Mouse (Mus musculus): ENCODE results near the gene Baat.
"Not testable (repeated sequence)": the region's sequence is repeated elsewhere in the genome, so short reads cannot be mapped to it uniquely, and the experiment has no call there.

The Baat gene

DNA sequence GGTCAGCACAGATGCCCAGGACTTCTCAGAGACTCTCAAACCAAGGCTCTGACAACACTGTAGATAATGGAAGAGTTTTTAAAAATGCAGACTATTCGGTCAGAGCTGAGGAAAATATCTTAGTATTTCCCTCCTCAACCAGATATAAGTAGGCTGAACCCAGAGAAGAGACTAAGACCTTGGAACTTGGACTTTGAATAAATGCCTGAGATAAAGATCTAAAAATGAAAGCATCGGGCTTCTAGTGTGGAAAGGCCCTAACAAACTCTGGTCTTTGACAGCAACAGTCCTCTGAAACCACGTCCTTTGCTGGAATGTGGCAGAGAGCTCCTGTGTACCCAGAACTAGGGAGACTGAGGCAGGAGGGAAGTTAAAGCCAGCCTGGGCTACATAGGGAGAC, at the start of gene Baat:
Gene Baat, minus strand, starts transcription at position 172 of the 400 bp plus-strand sequence.
- DNase-seq (ENCODE audit: low spot score), result no peak

GRCm38 (mm10) chr4:49553380-49553779, 47.0 kb upstream of the Baat start:
- no peak for DNase-seq (ENCODE audit: low spot score)

- DNase-seq (ENCODE audit: low spot score), result no peak
Measured at GRCm38 (mm10) chr4:49549383-49549782, 43.0 kb upstream of the Baat start, which contains the start of gene Aldob. Gene Aldob (minus strand): TSS chr4:49549546.

- no peak for DNase-seq (ENCODE audit: low spot score)
Measured at GRCm38 (mm10) chr4:49547544-49548219, 41.3 kb upstream of the Baat start.

- no peak for DNase-seq (ENCODE audit: low spot score)
Measured at GRCm38 (mm10) chr4:49546873-49547543, 40.7 kb upstream of the Baat start.

GRCm38 (mm10) chr4:49546026-49546425, 39.7 kb upstream of the Baat start:
- no peak for DNase-seq (ENCODE audit: low spot score)

- DNase-seq (ENCODE audit: low spot score), result no peak
Measured at GRCm38 (mm10) chr4:49540966-49541365, 34.6 kb upstream of the Baat start.

GRCm38 (mm10) chr4:49539665-49540064, 33.3 kb upstream of the Baat start:
- no peak for DNase-seq (ENCODE audit: low spot score)

GRCm38 (mm10) chr4:49536671-49537070, 30.3 kb upstream of the Baat start:
- DNase-seq (ENCODE audit: low spot score), result no peak

DNA sequence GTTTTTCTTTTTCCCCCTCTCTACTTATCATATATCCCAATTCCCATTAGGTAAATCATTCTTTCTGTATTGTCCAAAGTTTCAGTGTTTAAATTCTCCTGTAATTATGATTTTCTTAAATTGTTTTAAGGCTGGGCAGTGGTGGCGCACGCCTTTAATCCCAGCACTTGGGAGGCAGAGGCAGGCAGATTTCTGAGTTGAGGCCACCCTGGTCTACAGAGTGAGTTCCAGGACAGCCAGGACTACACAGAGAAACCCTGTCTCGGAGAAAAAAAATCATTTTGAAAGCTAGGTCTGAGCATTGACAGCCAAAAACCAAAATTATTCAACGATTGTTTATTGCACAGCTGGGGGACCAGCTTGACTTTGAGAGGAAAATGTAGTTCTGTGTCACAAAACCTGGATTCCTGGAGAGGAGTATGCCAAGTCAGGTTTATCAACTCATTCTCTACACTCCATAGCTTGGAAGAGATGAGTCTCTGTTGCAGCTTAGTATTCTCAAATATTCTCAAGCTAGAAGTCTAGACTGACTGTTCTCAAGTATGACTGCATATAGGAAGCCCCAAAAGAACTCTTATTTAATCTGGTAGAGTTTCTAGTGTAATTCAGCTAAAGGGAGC, 29.4 kb upstream of the Baat start:
- DNase-seq (ENCODE audit: low spot score), result no peak

- no peak for DNase-seq (ENCODE audit: low spot score)
Measured at GRCm38 (mm10) chr4:49535036-49535435, 28.7 kb upstream of the Baat start.

DNA sequence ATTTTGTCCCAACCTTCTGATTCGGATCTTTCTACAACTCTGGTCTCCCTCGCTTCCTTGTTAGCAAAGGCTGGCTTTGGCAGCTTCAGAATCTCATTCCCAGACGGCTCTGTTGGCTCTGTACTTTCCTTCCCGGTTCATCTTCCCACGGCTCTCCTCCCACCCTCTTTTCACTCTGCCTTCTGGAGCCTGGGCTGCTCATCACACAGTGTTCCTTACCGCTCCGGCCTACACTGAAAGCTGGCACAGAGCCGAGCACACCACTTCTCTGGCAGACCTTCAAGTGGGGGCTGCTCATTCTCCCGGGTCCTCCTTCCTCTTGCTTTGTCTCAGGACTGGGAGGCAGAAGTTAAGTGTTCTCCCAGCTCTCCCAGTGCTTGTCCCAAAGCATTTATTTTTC, 16.2 kb upstream of the Baat start:
- DNase-seq (ENCODE audit: low spot score), result no peak

- no peak for DNase-seq (ENCODE audit: low spot score)
Measured at GRCm38 (mm10) chr4:49521346-49521745, 15.0 kb upstream of the Baat start.

DNA sequence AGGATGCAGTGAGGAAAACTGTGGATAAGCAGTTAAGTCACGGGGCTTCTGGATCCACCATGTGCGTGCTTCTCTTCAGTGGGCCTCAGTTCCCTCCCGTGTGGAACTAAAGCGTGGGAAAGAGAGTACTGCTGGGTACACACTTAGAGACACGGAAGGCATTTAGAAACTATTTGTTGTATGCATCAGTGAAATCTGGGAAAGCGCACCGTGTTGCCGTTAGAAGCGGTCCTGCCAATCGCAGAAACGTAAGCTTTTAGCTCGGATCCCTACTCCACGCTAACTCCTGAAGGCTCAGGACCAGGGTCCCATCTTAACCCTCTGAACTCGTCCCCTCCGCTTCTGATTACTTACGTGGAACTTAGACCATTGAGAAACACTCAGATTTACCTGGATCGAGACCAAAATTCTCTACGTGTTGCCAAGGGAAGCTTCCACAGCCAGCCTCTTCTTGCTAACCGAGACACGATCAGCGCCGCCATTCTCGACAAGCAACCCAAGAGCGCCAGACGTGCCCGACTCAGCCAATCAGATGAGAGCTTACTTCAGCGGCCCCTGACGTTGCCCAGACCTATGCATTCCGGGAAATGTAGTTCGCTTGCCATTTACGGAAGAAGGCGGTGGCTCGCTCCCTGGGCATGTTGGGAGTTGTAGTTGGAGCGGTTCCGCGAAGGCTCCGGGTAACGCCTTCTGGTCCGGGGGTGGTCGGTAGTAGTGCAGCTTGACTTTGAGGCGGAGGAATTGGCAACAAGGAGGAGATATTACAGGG, 14.4 kb upstream of the Baat start, which contains the start of the genes Mrpl50 and Zfp189:
Gene Mrpl50, minus strand, starts transcription at position 522 of the 769 bp plus-strand sequence.
Gene Zfp189, plus strand, starts transcription at position 605 of the 769 bp plus-strand sequence.
- peak; percentile 79 for DNase-seq (ENCODE audit: low spot score)

DNA sequence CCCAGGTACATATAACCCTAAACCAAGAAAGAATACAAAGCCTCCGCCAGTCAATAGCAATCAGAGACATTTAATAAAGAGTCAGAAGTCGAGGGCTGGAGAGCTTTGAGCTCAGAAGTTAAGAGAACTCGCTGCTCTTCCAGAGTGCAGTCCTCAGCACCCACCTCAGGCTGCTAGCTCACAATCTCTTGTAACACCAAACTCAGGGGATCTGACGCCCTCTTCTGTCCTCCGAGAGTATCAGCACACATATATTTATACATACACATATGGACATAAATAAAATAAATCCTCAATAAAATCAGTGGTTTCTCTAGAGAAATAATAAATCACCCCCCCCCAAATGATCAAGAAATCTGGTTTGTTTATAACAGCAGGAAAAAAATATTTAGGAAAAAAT, 13.1 kb upstream of the Baat start:
- no peak for DNase-seq (ENCODE audit: low spot score)

- no peak for DNase-seq (ENCODE audit: low spot score)
Measured at GRCm38 (mm10) chr4:49514441-49514840, 8.1 kb upstream of the Baat start.

- DNase-seq (ENCODE audit: low spot score), result no peak
Measured at GRCm38 (mm10) chr4:49512636-49513035, 6.3 kb upstream of the Baat start.

DNA sequence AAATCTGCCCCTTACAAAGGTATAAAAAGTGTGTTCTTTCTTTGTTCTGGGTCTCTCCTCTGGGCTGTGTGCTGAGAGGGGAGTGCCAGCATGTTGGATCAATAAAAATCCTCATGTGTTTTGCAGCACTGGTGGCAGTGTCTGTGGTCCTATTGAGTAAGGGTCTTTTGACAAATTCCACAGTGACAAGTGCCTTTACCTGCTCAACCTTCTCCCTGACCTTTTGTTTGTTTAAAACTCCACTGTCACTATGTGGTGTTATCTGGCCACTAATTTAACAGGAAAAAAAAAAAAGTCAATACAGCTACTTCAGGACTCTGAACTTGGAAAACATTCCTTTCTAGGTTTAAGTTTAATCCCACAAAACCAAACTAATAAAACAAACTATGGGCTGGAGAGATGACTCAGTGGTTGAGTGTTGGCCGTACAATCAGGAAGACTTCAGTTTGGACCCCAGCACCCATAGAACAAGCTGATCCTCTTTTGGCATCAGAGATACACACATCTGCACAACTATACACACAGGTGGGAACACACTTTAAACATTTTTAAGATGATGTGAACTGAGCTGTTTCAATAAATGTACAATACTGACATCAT, 4.0 kb upstream of the Baat start:
- DNase-seq (ENCODE audit: low spot score), result not testable (repeated sequence)

DNA sequence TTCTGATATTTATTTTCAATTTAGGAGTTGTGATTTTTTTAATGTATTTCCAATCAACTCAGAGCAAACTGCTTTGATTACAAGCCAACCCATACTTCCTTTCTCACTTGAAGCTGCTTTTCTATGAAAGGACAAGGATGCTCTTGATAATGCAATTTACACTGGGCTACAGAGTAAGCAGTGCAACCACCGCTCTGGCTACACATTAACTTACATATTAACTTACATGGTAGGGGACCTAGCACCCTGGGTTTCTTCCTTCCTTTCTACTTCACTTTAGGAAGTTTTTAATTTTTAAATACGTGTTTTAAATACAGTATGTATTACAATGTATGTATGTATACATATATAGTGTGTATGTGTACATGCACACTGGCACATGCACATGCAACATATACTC, 2.8 kb upstream of the Baat start:
- DNase-seq (ENCODE audit: low spot score), result no peak

GRCm38 (mm10) chr4:49503563-49503962, 2.8 kb downstream of the Baat start:
- no peak for DNase-seq (ENCODE audit: low spot score)

GRCm38 (mm10) chr4:49485934-49486650, 20.3 kb downstream of the Baat start:
- not testable (repeated sequence) for DNase-seq (ENCODE audit: low spot score)

All from ovary, postnatal 14 days (tissue).